Mouse (Mus musculus) limb, embryonic 13.5 days (tissue): ENCODE data around the gene Kcnmb3. TPM values are rescaled to one million over a fixed set of nuclear protein-coding genes. Genes with fewer than 3 reads are reported as not detected.
"Not testable (repeated sequence)": the region's sequence is repeated elsewhere in the genome, so short reads cannot be mapped to it uniquely, and the experiment has no call there.

Experiments used
- ATAC-seq: fragments of 200-750 bp; cut with Nextera tagmentation; 2 replicates; pipeline ENCODE4 v1.8.0; 2017; ENCODE audit warnings: low read depth, moderate number of reproducible peaks, moderate TSS enrichment; ENCODE audit not compliant: low FRiP score
- H3K27ac ChIP-seq: fragments of 300-500 bp; sonication (generic); 2 replicates; pipeline ENCODE4 v1.5.1; 2015; ENCODE audit warnings: inconsistent platforms, mild to moderate bottlenecking, moderate library complexity
- H3K27me3 ChIP-seq: fragments of 300-500 bp; sonication (generic); 2 replicates; pipeline ENCODE4 v1.6.1; 2015; ENCODE audit warnings: mild to moderate bottlenecking, inconsistent platforms
- H3K36me3 ChIP-seq: fragments of 300-500 bp; sonication (generic); 2 replicates; pipeline ENCODE4 v1.6.1; 2015; ENCODE audit warnings: inconsistent platforms, mild to moderate bottlenecking, moderate library complexity
- H3K4me1 ChIP-seq: fragments of 300-500 bp; sonication (generic); 2 replicates; pipeline ENCODE4 v1.6.1; 2015; ENCODE audit warnings: inconsistent platforms
- H3K4me2 ChIP-seq: fragments of 300-500 bp; sonication (generic); replicated peaks from 2 replicates; pipeline ENCODE4 v1.6.1; 2015; ENCODE audit warnings: inconsistent platforms, mild to moderate bottlenecking, moderate library complexity
- H3K4me3 ChIP-seq: fragments of 300-500 bp; sonication (generic); 2 replicates; pipeline ENCODE4 v1.5.1; 2015; ENCODE audit warnings: moderate library complexity, mild to moderate bottlenecking, inconsistent platforms
- H3K9ac ChIP-seq: fragments of 300-500 bp; sonication (generic); 2 replicates; pipeline ENCODE4 v1.6.1; 2015; ENCODE audit warnings: mild to moderate bottlenecking, inconsistent platforms
- H3K9me3 ChIP-seq: fragments of 300-500 bp; sonication (generic); 2 replicates; pipeline ENCODE4 v1.6.1; 2016; ENCODE audit warnings: inconsistent platforms
- WGBS: fragments of 180-500 bp; shearing (Covaris S2); methylation state at CpG from one replicate; pipeline ENCODE4 v1.1.7; 2015; 5-methylcytosine and 5-hydroxymethylcytosine counted together
- polyA plus RNA-seq: library from polyadenylated mRNA; unstranded; fragments of >200 nt; fragmentation: Nextera tagmentation; extraction: Ambion mirVana; gene quantifications from 2 replicates; pipeline ENCODE4 v1.2.1, GENCODE M21; 2015

Gene Kcnmb3
- polyA plus RNA-seq, 1 experiment from 2014 or later = 0.10 TPM

GRCm38 (mm10) chr3:32454329-32455021, 37.6 kb downstream of the Kcnmb3 start:
- ATAC-seq = no peak
- Histone ChIP-seq H3K9me3 (no peaks in the 10 kb centered on the region), H3K9ac (no peak overlapping the region), H3K36me3 (peaks cover 78% of the 10 kb centered on the region), H3K27me3 (no peaks in the 10 kb centered on the region), H3K27ac (no peak overlapping the region), H3K4me2 (no peak overlapping the region), H3K4me3 (no peak overlapping the region), H3K4me1 (no peaks in the 10 kb centered on the region)
- 80% methylated on average over 11 of the region's 11 CpGs for WGBS

GRCm38 (mm10) chr3:32441710-32442109, 50.3 kb downstream of the Kcnmb3 start:
- Histone ChIP-seq H3K4me3 (no peak overlapping the region), H3K9ac (no peak overlapping the region), H3K4me2 (no peak overlapping the region), H3K27ac (no peak overlapping the region), H3K4me1 (no peaks in the 10 kb centered on the region), H3K36me3 (peaks cover 77% of the 10 kb centered on the region), H3K27me3 (no peaks in the 10 kb centered on the region), H3K9me3 (no peaks in the 10 kb centered on the region)
- no peak for ATAC-seq

GRCm38 (mm10) chr3:32438716-32439115, 53.3 kb downstream of the Kcnmb3 start:
- peaks cover 63% of the 10 kb centered on the region for H3K36me3 ChIP-seq
- 87% methylated on average over 4 of the region's 4 CpGs for WGBS

GRCm38 (mm10) chr3:32437820-32438219, 54.2 kb downstream of the Kcnmb3 start:
- Histone ChIP-seq H3K36me3 (peaks cover 55% of the 10 kb centered on the region), H3K4me1 (no peaks in the 10 kb centered on the region), H3K27ac (no peak overlapping the region), H3K9ac (no peak overlapping the region), H3K4me2 (no peak overlapping the region), H3K27me3 (no peaks in the 10 kb centered on the region), H3K9me3 (no peaks in the 10 kb centered on the region), H3K4me3 (no peak overlapping the region)
- no peak for ATAC-seq
- WGBS = 95% methylated on average over 6 of the region's 6 CpGs

More at GRCm38 (mm10) chr3:32438716-32439115, 53.3 kb downstream of the Kcnmb3 start:
- H3K9me3 ChIP-seq = no peaks in the 10 kb centered on the region
- H3K4me1 ChIP-seq = no peaks in the 10 kb centered on the region
- H3K27me3 ChIP-seq = no peaks in the 10 kb centered on the region
- H3K27ac ChIP-seq = no peak overlapping the region
- H3K4me3 ChIP-seq = no peak overlapping the region
- H3K9ac ChIP-seq = no peak overlapping the region
- H3K4me2 ChIP-seq = no peak overlapping the region
- ATAC-seq = no peak

- 97% methylated on average over 6 of the region's 6 CpGs for WGBS
- Histone ChIP-seq H3K9me3 (no peaks in the 10 kb centered on the region), H3K4me2 (no peak overlapping the region), H3K27me3 (no peaks in the 10 kb centered on the region), H3K36me3 (peaks cover 50% of the 10 kb centered on the region), H3K4me1 (no peaks in the 10 kb centered on the region), H3K9ac (no peak overlapping the region), H3K27ac (no peak overlapping the region), H3K4me3 (no peak overlapping the region)
- no peak for ATAC-seq
Measured at GRCm38 (mm10) chr3:32437297-32437696, 54.7 kb downstream of the Kcnmb3 start.

- H3K9me3 ChIP-seq = no peaks in the 10 kb centered on the region
- H3K27ac ChIP-seq = no peak overlapping the region
- H3K27me3 ChIP-seq = no peaks in the 10 kb centered on the region
- peaks cover 39% of the 10 kb centered on the region for H3K36me3 ChIP-seq
- H3K4me2 ChIP-seq = no peak overlapping the region
- no peak for ATAC-seq
- H3K4me3 ChIP-seq = no peak overlapping the region
- WGBS = 91% methylated on average over 11 of the region's 11 CpGs
- no peak overlapping the region for H3K9ac ChIP-seq
- H3K4me1 ChIP-seq = no peaks in the 10 kb centered on the region
Measured at GRCm38 (mm10) chr3:32436101-32436500, 55.9 kb downstream of the Kcnmb3 start.

GRCm38 (mm10) chr3:32434016-32434415, 58.0 kb downstream of the Kcnmb3 start:
- no peak for ATAC-seq
- peaks cover 21% of the 10 kb centered on the region for H3K36me3 ChIP-seq
- H3K9me3 ChIP-seq = no peaks in the 10 kb centered on the region
- H3K4me1 ChIP-seq = 0 out of 2 replicates have a peak, but pooled peaks cover 3% of the 10 kb centered on the region
- H3K4me3 ChIP-seq = no peak overlapping the region
- no peaks in the 10 kb centered on the region for H3K27me3 ChIP-seq
- 57% methylated on average over 2 of the region's 2 CpGs for WGBS
- no peak overlapping the region for H3K9ac ChIP-seq
- H3K4me2 ChIP-seq = no peak overlapping the region
- no peak overlapping the region for H3K27ac ChIP-seq

GRCm38 (mm10) chr3:32430394-32430793, 61.6 kb downstream of the Kcnmb3 start:
- WGBS = 77% methylated on average over 2 of the region's 2 CpGs
- no peaks in the 10 kb centered on the region; the same call in 1 of the 2 replicates for H3K9me3 ChIP-seq
- no peak for ATAC-seq
- H3K9ac ChIP-seq = no peak overlapping the region
- H3K27me3 ChIP-seq = no peaks in the 10 kb centered on the region
- no peaks in the 10 kb centered on the region for H3K36me3 ChIP-seq
- H3K27ac ChIP-seq = no peak overlapping the region
- H3K4me1 ChIP-seq = peaks cover 15% of the 10 kb centered on the region; the same call in 1 of the 2 replicates
- H3K4me2 ChIP-seq = no peak overlapping the region
- no peak overlapping the region for H3K4me3 ChIP-seq

GRCm38 (mm10) chr3:32429351-32429750, 62.7 kb downstream of the Kcnmb3 start:
- H3K4me2 ChIP-seq, H3K27me3 ChIP-seq, H3K9ac ChIP-seq, H3K27ac ChIP-seq, H3K36me3 ChIP-seq, H3K9me3 ChIP-seq, ATAC-seq, H3K4me3 ChIP-seq: not testable (repeated sequence)
- H3K4me1 ChIP-seq = peaks cover 15% of the 10 kb centered on the region; the same call in 1 of the 2 replicates

GRCm38 (mm10) chr3:32428921-32429320, 63.1 kb downstream of the Kcnmb3 start:
- ATAC-seq = no peak
- Histone ChIP-seq H3K4me2 (no peak overlapping the region), H3K4me1 (peaks cover 15% of the 10 kb centered on the region; the same call in 1 of the 2 replicates), H3K9ac (no peak overlapping the region), H3K4me3 (no peak overlapping the region), H3K27ac (no peak overlapping the region), H3K9me3 (peaks cover 2% of the 10 kb centered on the region; the same call in 1 of the 2 replicates), H3K36me3 (0 out of 2 replicates have a peak, but pooled peaks cover 4% of the 10 kb centered on the region), H3K27me3 (no peaks in the 10 kb centered on the region)
- WGBS = 75% methylated on average over 4 of the region's 4 CpGs

- Histone ChIP-seq H3K4me1 (peaks cover 15% of the 10 kb centered on the region; the same call in 1 of the 2 replicates), H3K27me3 (no peaks in the 10 kb centered on the region), H3K27ac (no peak overlapping the region), H3K9ac (no peak overlapping the region), H3K36me3 (0 out of 2 replicates have a peak, but pooled peaks cover 4% of the 10 kb centered on the region), H3K4me2 (no peak overlapping the region), H3K4me3 (no peak overlapping the region), H3K9me3 (peaks cover 5% of the 10 kb centered on the region; the same call in 1 of the 2 replicates)
- WGBS = 94% methylated on average over 3 of the region's 3 CpGs
- ATAC-seq = no peak
Measured at GRCm38 (mm10) chr3:32428361-32428760, 63.7 kb downstream of the Kcnmb3 start.

GRCm38 (mm10) chr3:32427695-32428094, 64.3 kb downstream of the Kcnmb3 start:
- Histone ChIP-seq H3K4me3 (no peak overlapping the region), H3K4me1 (peaks cover 15% of the 10 kb centered on the region; the same call in 1 of the 2 replicates), H3K9ac (no peak overlapping the region), H3K27ac (no peak overlapping the region), H3K27me3 (no peaks in the 10 kb centered on the region), H3K36me3 (0 out of 2 replicates have a peak, but pooled peaks cover 4% of the 10 kb centered on the region), H3K4me2 (no peak overlapping the region), H3K9me3 (peaks cover 5% of the 10 kb centered on the region; the same call in 1 of the 2 replicates)
- no peak for ATAC-seq
- WGBS = 74% methylated on average over 4 of the region's 4 CpGs
